Comparison of ENCODE assay signal across 11 mouse cellular contexts in genomic region chr2:157314310-157314709, GRCm38 (mm10). TPM values are rescaled to one million over a fixed set of nuclear protein-coding genes. Genes with fewer than 3 reads are reported as not detected.
DNase-seq lines count a peak whose midpoint lies in the region; ATAC-seq lines count a peak whose summit lies in the region.
"Had no signal": no experiment of that assay in that cellular context is flagged by ENCODE, and none has a peak within 500 bp of the region (broad histone marks: within the 10 kb centered on the region; RNA-seq: fewer than 3 reads in every experiment).

No protein-coding gene starts in this region.

- H3K36me3 ChIP-seq in neural tube, embryonic 13.5 days = peaks cover 94% of the 10 kb centered on the region

- H3K4me1 ChIP-seq in neural tube, embryonic 13.5 days (replicated peaks) = peaks cover 28% of the 10 kb centered on the region

- no peak overlapping the region for H3K9ac ChIP-seq in neural tube, embryonic 13.5 days
- H3K9ac ChIP-seq: liver, embryonic 14.5 days had no signal

- no peaks in the 10 kb centered on the region for H3K27me3 ChIP-seq in neural tube, embryonic 13.5 days

- H3K9me3 ChIP-seq in neural tube, embryonic 13.5 days = no peaks in the 10 kb centered on the region

- 73% methylated on average over 7 of the region's 7 CpGs for WGBS in neural tube, embryonic 13.5 days

- peak; percentile 27; the same call in 1 of the 2 replicates for ATAC-seq in frontal cortex, adult (ENCODE audit: low TSS enrichment)
- ATAC-seq in neural tube, embryonic 13.5 days (ENCODE audit: low read depth) = no peak

- no peak overlapping the region for H3K4me3 ChIP-seq in neural tube, embryonic 13.5 days

- H3K4me2 ChIP-seq in neural tube, embryonic 13.5 days = no peak overlapping the region

- H3K27ac ChIP-seq in neural tube, embryonic 13.5 days (replicated peaks) = peak overlapping the region; percentile 80
- H3K27ac ChIP-seq: liver, embryonic 14.5 days had no signal

- DNase-seq in frontal cortex, postnatal 25 days (ENCODE audit: low spot score in 2 of 2) = no peak
- DNase-seq in neural tube, embryonic 10.5 days (ENCODE audit: extremely low spot score, low spot score) = no peak
- peak; percentile 8 to 9 for DNase-seq in kidney, adult 8-10 months
- DNase-seq in spleen, postnatal 10 days (ENCODE audit: low spot score in 2 of 2) = no peak
- no peak for DNase-seq in lung, postnatal 4 days
- DNase-seq in ovary, adult 18-20 months (ENCODE audit: low spot score) = no peak
- DNase-seq: adrenal gland, adult 2 months had no signal

RNA-seq across cellular contexts. Expression of gene Ghrh, which starts 33.0 kb away (rescaled TPM):
- polyA plus RNA-seq in neural tube, embryonic 13.5 days (2015; fragmentation: Nextera tagmentation; extraction: Ambion mirVana) = 0.57 and 0.68 TPM in 2 replicates
- polyA plus RNA-seq: adrenal gland, adult 2 months; cortical plate, adult 2 months had no signal

RNA-seq across cellular contexts. Expression of gene Mroh8, which starts 35.0 kb away (rescaled TPM):
- 0.42 and 0.80 TPM in 2 replicates for polyA plus RNA-seq in neural tube, embryonic 13.5 days (2015; fragmentation: Nextera tagmentation; extraction: Ambion mirVana)

RNA-seq across cellular contexts. Expression of gene Rpn2, which starts 35.5 kb away (rescaled TPM):
- 214 and 222 TPM in 2 replicates for polyA plus RNA-seq in neural tube, embryonic 13.5 days (2015; fragmentation: Nextera tagmentation; extraction: Ambion mirVana)

RNA-seq across cellular contexts. Expression of gene Manbal, which starts 53.1 kb away (rescaled TPM):
- polyA plus RNA-seq in neural tube, embryonic 13.5 days (2015; fragmentation: Nextera tagmentation; extraction: Ambion mirVana) = 77.6 and 89.9 TPM in 2 replicates

Comparison
In these comparisons a context has a peak if more than half of its experiments do, and no peak if none do; other contexts are left out.
1. DNase-seq: peak in kidney, adult 8-10 months (2 of 2); none in frontal cortex, postnatal 25 days (0 of 2), neural tube, embryonic 10.5 days (single experiment), spleen, postnatal 10 days (0 of 2), lung, postnatal 4 days (0 of 2) and ovary, adult 18-20 months (single experiment).